Mouse (Mus musculus) limb, embryonic 11.5 days (tissue): ENCODE results near the gene Sft2d1. TPM values are rescaled to one million over a fixed set of nuclear protein-coding genes. Genes with fewer than 3 reads are reported as not detected.
A peak's percentile ranks its signal among the peaks of the same experiment; 100 is the strongest.
"Not testable (repeated sequence)": the region's sequence is repeated elsewhere in the genome, so short reads cannot be mapped to it uniquely, and the experiment has no call there.

Source experiments
- ATAC-seq: fragments of 200-750 bp; cut with Nextera tagmentation; 2 replicates; pipeline ENCODE4 v1.8.0; 2017; ENCODE audit warnings: low read depth; ENCODE audit not compliant: insufficient number of reproducible peaks, low FRiP score, low TSS enrichment
- DNase-seq: peaks from one replicate; pipeline ENCODE4 v3.0.0-alpha.2; 2015; ENCODE audit warnings: low spot score
- H3K27ac ChIP-seq: fragments of 300-500 bp; sonication (generic); replicated peaks from 2 replicates; pipeline ENCODE4 v1.5.1; 2014; ENCODE audit warnings: low read depth, mild to moderate bottlenecking, low read length
- H3K27me3 ChIP-seq: fragments of 300-500 bp; sonication (generic); 2 replicates; pipeline ENCODE4 v1.6.1; 2014; ENCODE audit warnings: mild to moderate bottlenecking, low read length, mixed read lengths; ENCODE audit not compliant: control insufficient read depth, insufficient read depth
- H3K36me3 ChIP-seq: fragments of 300-500 bp; sonication (generic); 2 replicates; pipeline ENCODE4 v1.6.1; 2014; ENCODE audit warnings: mild to moderate bottlenecking, low read length, moderate library complexity, mixed read lengths; ENCODE audit not compliant: control insufficient read depth, insufficient read depth
- H3K4me1 ChIP-seq: fragments of 300-500 bp; sonication (generic); 2 replicates; pipeline ENCODE4 v1.6.1; 2014; ENCODE audit warnings: low read length, mixed read lengths; ENCODE audit not compliant: control insufficient read depth, insufficient read depth
- H3K4me2 ChIP-seq: fragments of 300-500 bp; sonication (generic); 2 replicates; pipeline ENCODE4 v1.6.1; 2014; ENCODE audit warnings: low read depth, mild to moderate bottlenecking, moderate library complexity; ENCODE audit not compliant: severe bottlenecking
- H3K4me3 ChIP-seq: fragments of 300-500 bp; sonication (generic); 2 replicates; pipeline ENCODE4 v1.5.1; 2014; ENCODE audit warnings: low read depth, low read length
- H3K9ac ChIP-seq: fragments of 300-500 bp; sonication (generic); 2 replicates; pipeline ENCODE4 v1.6.1; 2014; ENCODE audit warnings: mild to moderate bottlenecking, low read length
- H3K9me3 ChIP-seq: fragments of 300-500 bp; sonication (generic); 2 replicates; pipeline ENCODE4 v1.6.1; 2016; ENCODE audit warnings: low read length; ENCODE audit not compliant: control insufficient read depth
- WGBS: fragments of 180-500 bp; shearing (Covaris S2); extraction: QIAGEN DNeasy Blood & Tissue Kit; methylation state at CpG from one replicate; pipeline ENCODE4 v1.1.7; 2014; 5-methylcytosine and 5-hydroxymethylcytosine counted together
- polyA plus RNA-seq: library from polyadenylated mRNA; unstranded; fragments of >200 nt; fragmentation: Nextera tagmentation; extraction: Ambion mirVana; gene quantifications from 2 replicates; pipeline ENCODE4 v1.2.1, GENCODE M21; 2014

Gene Sft2d1
- polyA plus RNA-seq, 1 experiment from 2014 or later, result 43.0 TPM

DNA sequence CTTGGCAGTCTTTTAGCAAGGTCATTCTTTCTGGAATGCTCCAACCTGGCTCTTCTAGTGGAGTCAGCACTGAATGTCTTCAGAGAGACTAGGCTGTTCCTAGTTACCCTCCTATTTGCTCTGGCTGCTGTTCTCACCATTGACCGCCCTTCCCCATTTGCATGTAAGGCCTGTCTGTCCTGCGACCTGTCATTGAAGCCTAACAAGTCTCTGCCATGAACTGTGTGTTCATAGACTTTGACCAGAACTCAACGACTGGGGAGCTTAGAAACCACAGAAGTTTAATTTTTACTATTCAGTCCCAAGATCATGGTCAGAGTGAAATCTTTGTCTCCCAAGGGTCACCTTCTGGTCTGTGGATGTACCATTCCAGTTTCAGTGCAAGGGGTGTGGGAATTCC lies 3.1 kb downstream of the Sft2d1 start:
- Histone ChIP-seq H3K9ac (no peak overlapping the region), H3K36me3 (no peaks in the 10 kb centered on the region), H3K4me1 (peaks cover 6% of the 10 kb centered on the region; the same call in 1 of the 2 replicates), H3K4me2 (no peak overlapping the region), H3K27me3 (no peaks in the 10 kb centered on the region), H3K4me3 (no peak overlapping the region), H3K9me3 (no peaks in the 10 kb centered on the region), H3K27ac (no peak overlapping the region)
- DNase-seq (no peak), ATAC-seq (no peak)
- WGBS, result 88% methylated on average over 3 of the region's 3 CpGs

DNA sequence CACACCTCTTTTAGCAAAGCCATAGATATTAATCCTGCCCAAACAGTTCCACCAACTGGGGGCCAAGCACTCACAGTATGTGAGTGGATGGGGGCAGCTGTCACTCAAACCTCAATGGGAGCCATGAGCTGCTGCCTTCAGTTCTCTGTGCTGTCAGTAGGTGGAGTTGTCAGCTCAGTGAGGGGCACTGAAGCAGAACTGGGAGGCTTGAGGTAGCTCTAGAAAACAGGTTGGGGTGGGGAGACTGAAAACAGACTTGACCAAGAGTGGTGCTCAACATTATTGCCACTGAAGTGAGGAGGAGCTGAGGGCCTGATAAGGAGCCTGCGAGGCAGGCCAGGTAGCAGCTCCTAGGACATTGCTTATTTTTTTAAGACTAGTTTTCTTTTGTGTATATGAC lies 5.3 kb downstream of the Sft2d1 start:
- no peaks in the 10 kb centered on the region for H3K36me3 ChIP-seq
- DNase-seq (no peak), ATAC-seq (no peak)

GRCm38 (mm10) chr17:8326877-8327276 lies 16.0 kb downstream of the Sft2d1 start:
- not testable (repeated sequence) for H3K4me3 ChIP-seq, H3K27me3 ChIP-seq, DNase-seq, ATAC-seq, H3K9me3 ChIP-seq, H3K4me1 ChIP-seq, H3K27ac ChIP-seq, H3K4me2 ChIP-seq, H3K9ac ChIP-seq, H3K36me3 ChIP-seq
- 83% methylated on average over 10 of the region's 11 CpGs for WGBS

More for the DNA sequence above, 5.3 kb downstream of the Sft2d1 start:
- no peaks in the 10 kb centered on the region for H3K27me3 ChIP-seq
- peaks cover 6% of the 10 kb centered on the region; the same call in 1 of the 2 replicates for H3K4me1 ChIP-seq
- H3K4me3 ChIP-seq, result no peak overlapping the region
- no peak overlapping the region for H3K4me2 ChIP-seq
- H3K9ac ChIP-seq, result no peak overlapping the region
- no peak overlapping the region for H3K27ac ChIP-seq
- WGBS, result 95% methylated on average over 1 of the region's 1 CpGs
- H3K9me3 ChIP-seq, result no peaks in the 10 kb centered on the region

DNA sequence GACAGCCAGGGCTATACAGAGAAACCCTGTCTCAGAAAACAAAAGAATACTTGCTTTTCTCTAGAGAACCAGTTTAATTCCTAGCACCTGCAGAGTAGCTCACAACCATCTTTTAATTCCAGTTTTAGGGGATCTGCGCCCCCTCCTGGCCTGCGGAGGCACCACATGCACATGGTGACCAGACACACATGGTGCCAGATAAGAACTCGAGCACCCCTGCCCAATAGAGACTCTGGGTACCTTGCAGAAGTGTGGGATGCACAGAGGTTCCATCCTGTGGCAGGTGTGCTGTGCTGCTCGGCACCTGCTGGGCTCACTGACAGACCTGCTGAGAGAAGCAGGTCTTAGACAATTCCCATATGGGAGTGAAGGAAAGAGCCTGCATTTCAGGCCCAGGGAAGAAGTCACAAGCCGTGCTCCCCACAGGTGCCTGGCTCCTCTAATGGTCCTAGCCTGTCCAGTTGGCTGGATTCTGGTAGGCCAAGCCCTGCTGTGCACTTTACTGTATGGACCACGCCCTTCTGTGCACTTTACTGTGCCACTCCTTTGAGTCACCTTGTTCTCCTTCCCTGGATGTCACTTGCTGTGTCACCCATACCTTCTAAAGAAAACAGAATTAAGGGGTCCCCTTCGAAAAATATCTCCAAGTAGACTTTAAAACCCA lies 17.7 kb downstream of the Sft2d1 start:
- H3K4me3 ChIP-seq, result no peak overlapping the region
- H3K9ac ChIP-seq, result no peak overlapping the region
- no peak overlapping the region for H3K27ac ChIP-seq
- 62% methylated on average over 7 of the region's 7 CpGs for WGBS
- H3K36me3 ChIP-seq, result peaks cover 7% of the 10 kb centered on the region
- no peaks in the 10 kb centered on the region for H3K27me3 ChIP-seq
- DNase-seq (peak; percentile 23), ATAC-seq (no peak)
- no peaks in the 10 kb centered on the region for H3K9me3 ChIP-seq
- no peaks in the 10 kb centered on the region for H3K4me1 ChIP-seq
- H3K4me2 ChIP-seq, result no peak overlapping the region

DNA sequence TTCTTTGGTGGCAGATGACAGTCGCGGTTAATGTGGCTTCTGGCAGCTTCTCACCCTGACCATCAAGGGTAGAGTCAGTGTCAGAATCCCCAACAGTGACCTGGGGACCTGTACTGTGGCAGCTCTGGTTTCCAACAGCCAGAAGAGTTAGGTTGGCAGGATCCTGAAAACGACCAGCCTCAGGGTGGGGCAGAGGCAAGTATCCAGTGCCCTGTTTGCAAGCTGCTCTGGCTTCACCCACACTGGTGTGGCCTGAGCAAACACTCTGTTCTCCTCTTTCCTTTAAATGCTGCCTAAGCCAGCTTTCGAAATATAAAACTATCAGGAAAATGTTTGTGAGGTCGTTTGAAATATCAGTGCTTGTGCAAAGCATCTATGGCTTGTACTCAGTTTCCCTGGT lies 19.7 kb downstream of the Sft2d1 start:
- no peak overlapping the region for H3K27ac ChIP-seq

GRCm38 (mm10) chr17:8337159-8337558 lies 26.3 kb downstream of the Sft2d1 start, which contains the start of gene Prr18:
Gene Prr18 (plus strand): TSS chr17:8337459.
- not testable (repeated sequence) for DNase-seq, H3K9ac ChIP-seq, H3K4me1 ChIP-seq, ATAC-seq, H3K4me2 ChIP-seq, H3K4me3 ChIP-seq, H3K27ac ChIP-seq, H3K9me3 ChIP-seq, H3K36me3 ChIP-seq
- peaks cover 31% of the 10 kb centered on the region for H3K27me3 ChIP-seq
- WGBS, result 100% methylated on average over 1 of the region's 5 CpGs

More for the DNA sequence above, 19.7 kb downstream of the Sft2d1 start:
- no peak overlapping the region for H3K4me3 ChIP-seq
- no peak for DNase-seq
- no peaks in the 10 kb centered on the region for H3K4me1 ChIP-seq
- H3K4me2 ChIP-seq, result no peak overlapping the region
- H3K36me3 ChIP-seq, result peaks cover 7% of the 10 kb centered on the region
- no peaks in the 10 kb centered on the region for H3K9me3 ChIP-seq
- no peaks in the 10 kb centered on the region for H3K27me3 ChIP-seq
- 75% methylated on average over 5 of the region's 5 CpGs for WGBS
- no peak overlapping the region for H3K9ac ChIP-seq
- no peak for ATAC-seq

GRCm38 (mm10) chr17:8339666-8340374 lies 28.9 kb downstream of the Sft2d1 start:
- no peak overlapping the region for H3K9ac ChIP-seq
- DNase-seq (no peak), ATAC-seq (no peak)
- peak overlapping the region; percentile 100 for H3K4me2 ChIP-seq
- no peak overlapping the region for H3K27ac ChIP-seq
- H3K36me3 ChIP-seq, result no peaks in the 10 kb centered on the region
- no peak overlapping the region; the same call in 1 of the 2 replicates for H3K4me3 ChIP-seq
- H3K27me3 ChIP-seq, result peaks cover 35% of the 10 kb centered on the region
- no peaks in the 10 kb centered on the region for H3K9me3 ChIP-seq
- peaks cover 8% of the 10 kb centered on the region; the same call in 1 of the 2 replicates for H3K4me1 ChIP-seq
- 37% methylated on average over 8 of the region's 8 CpGs for WGBS

DNA sequence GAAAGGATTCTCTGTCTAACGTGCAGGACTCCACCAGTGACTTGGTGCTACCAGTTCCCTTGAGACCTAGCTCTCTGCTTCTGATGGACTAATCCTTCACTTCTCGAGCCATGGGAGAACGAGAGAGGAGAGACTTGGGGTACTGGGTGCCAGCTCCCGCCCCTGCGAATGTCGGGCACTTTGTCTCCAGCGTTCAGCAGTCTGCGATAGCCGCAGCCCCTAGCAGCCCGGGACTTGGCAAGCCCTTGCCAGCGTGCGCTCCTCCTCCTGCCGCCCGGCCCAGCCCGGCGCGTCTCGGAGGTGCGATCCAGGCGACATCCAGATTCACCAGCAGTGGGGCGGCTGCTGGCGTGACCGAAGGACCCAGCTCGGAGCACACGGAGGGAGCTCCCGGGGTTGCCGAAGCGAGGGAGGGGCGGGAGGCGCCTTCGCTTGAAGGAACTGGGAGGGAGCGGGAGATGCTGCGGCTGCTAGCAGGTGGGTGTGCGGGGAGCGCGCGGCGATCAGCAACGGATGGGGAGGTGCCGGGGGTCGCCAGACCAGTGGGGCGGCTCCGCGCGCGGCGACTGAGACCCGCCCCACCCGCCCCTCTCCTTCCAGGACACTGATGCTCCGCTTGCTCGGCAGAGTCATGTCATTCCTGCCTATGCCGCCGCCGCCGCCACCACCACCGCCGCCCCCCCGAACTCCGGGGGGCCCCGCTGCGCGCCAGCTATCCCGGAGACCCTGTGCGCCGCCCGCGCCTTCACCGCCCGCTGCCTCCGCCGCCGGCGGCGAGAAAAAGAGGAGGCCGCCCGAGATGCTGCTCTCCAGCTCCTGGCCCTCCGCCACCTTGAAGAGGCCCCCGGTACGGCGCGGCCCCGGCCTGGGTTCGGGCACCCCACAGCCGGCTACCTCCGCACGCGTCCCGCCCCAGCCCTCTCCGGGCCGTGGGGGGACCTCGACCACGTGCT lies 29.8 kb downstream of the Sft2d1 start:
- H3K36me3 ChIP-seq, result no peaks in the 10 kb centered on the region
- H3K9ac ChIP-seq, result peak overlapping the region; percentile 61
- peaks cover 8% of the 10 kb centered on the region; the same call in 1 of the 2 replicates for H3K4me1 ChIP-seq
- WGBS, result under 1% methylated on average over 62 of the region's 92 CpGs
- DNase-seq (peak; percentile 61), ATAC-seq (peak; percentile 26; the same call in 1 of the 2 replicates)
- peak overlapping the region; percentile 100 for H3K4me2 ChIP-seq
- peak overlapping the region; percentile 52 for H3K4me3 ChIP-seq
- peaks cover 35% of the 10 kb centered on the region for H3K27me3 ChIP-seq
- H3K9me3 ChIP-seq, result no peaks in the 10 kb centered on the region
- H3K27ac ChIP-seq, result no peak overlapping the region
